Mouse (Mus musculus): ENCODE measurements around the gene Dlat.

Gene Dlat

GRCm38 (mm10) chr9:50593544-50593943 is 66.0 kb downstream of the Dlat start:
- no peak for DNase-seq (ENCODE audit: low spot score)

- DNase-seq (ENCODE audit: low spot score), result no peak
Observed at GRCm38 (mm10) chr9:50592955-50593354, 66.6 kb downstream of the Dlat start.

GRCm38 (mm10) chr9:50590856-50591518 is 68.6 kb downstream of the Dlat start:
- DNase-seq (ENCODE audit: low spot score), result no peak

- DNase-seq (ENCODE audit: low spot score), result no peak
Observed at GRCm38 (mm10) chr9:50586955-50587354, 72.6 kb downstream of the Dlat start.

- no peak for DNase-seq (ENCODE audit: low spot score)
Observed at GRCm38 (mm10) chr9:50585145-50585818, 74.3 kb downstream of the Dlat start.
